Mouse (Mus musculus) heart, postnatal 0 days (tissue): ENCODE data around the gene Prrc2a.

ENCODE experiments used
- CTCF ChIP-seq: IDR thresholded peaks from 2 replicates; pipeline ENCODE4 v1.5.1; 2016; ENCODE audit warnings: antibody characterized with exemption, control low read depth, low read depth
- EP300 ChIP-seq: IDR thresholded peaks from 2 replicates; pipeline ENCODE4 v1.6.1; 2016; ENCODE audit warnings: antibody characterized with exemption, low read depth

DNA sequence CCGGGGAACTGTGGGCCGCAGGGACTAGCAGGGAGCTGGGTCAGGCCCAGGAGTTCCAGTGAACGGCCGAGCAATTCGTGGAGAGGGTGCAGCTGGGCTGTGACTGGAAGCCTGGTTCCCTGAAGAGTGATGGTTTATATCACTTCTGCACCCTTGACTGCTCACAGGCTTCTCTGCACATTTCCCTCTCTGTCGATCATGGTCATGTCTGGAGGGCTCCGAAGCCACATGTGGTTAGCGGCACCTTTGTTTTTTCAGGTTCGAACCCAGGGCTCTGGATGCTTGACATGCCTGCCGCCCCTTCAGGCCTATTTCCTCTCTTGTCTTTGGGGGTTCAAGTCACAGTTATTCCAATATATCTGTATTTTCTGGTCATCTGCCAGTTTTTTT lies 40.7 kb upstream of the Prrc2a start:
- no peak for TF ChIP-seq CTCF
- TF ChIP-seq EP300 = no peak
